Mouse (Mus musculus) kidney, postnatal 4 days (tissue): ENCODE results near the gene Pdzd8.
A peak's percentile ranks its signal among the peaks of the same experiment; 100 is the strongest.

Experiments used
- DNase-seq, 2 experiments: peaks; one replicate each; pipeline ENCODE4 v3.0.0; 2021; ENCODE audit warnings: mixed read lengths in 2 of 2

Pdzd8 gene

GRCm38 (mm10) chr19:59267417-59267963 lies 78.1 kb downstream of the Pdzd8 start:
- DNase-seq, result peak in 1 of 2 experiments; percentile 44

GRCm38 (mm10) chr19:59265907-59266306 lies 79.7 kb downstream of the Pdzd8 start:
- DNase-seq, result no peak

DNA sequence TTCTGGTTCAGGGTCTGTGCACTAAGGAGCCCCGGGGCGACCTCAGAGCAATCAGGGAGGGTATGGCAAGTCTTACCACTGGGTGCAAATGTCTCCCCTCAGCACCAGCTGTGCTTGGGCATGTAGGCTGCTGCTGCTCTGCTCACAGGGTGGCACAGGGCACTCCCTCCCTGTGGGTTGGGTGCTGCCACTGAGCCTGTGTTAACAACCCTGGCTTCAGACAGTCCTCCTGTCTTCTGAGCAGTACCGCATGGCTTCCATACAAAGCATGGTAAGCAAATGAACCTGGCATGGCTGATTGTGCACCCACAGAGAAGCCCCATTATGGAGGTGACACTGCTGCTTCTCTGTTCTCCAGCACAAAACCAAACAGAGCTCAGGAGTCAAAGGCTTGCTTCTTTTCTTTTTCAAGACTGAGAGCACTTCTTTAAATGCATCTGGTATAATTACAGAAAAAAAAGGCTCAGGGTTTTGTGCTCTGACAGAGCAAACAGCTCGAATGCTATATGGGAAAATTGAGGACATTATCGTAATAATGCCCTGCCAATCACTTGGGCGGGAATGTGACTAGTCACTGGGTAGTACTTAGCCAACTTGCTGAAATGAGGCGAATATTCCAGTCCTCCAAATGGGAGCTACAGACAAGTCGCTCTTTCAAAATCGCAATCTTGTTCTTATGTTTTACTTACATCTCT lies 80.6 kb downstream of the Pdzd8 start:
- no peak for DNase-seq

DNA sequence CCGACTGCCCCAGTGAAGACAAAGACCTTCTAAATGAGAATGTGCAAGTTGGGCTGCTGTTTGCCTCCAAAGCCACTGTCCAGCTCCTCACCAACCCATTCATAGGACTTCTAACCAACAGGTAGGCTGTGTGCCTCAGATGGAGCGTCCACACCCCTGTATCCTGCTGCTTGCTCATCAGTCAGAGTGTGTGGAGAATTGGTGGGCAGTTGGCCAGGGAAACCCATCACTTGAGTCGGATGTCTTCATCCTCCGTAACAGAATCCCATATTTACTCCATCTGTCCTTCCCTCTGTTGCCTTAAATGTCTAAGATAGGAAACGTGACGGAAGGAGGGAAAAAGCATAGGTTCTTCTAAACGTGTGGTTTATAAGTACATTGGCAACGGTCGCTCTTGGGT lies 82.4 kb downstream of the Pdzd8 start:
- no peak for DNase-seq

DNA sequence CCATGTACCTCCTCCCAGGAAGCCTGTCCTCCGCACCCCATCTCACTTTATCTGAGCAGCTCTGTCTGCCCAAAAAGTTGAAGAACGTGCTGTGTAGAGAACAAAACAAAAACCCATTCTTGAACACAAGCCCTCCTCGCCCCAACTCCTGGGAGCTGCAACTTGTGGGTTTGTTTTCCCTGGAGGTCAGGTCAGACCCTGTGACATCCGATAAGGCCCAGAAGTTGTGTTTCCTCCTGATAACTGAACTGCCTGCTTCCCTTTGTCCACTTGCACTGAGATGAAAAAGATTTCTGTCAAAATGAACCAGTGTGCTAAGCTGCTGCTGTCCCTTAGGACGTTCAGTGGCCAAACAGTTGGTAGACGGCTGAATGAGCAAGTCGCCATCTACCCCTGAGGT lies 84.0 kb downstream of the Pdzd8 start:
- no peak for DNase-seq

DNA sequence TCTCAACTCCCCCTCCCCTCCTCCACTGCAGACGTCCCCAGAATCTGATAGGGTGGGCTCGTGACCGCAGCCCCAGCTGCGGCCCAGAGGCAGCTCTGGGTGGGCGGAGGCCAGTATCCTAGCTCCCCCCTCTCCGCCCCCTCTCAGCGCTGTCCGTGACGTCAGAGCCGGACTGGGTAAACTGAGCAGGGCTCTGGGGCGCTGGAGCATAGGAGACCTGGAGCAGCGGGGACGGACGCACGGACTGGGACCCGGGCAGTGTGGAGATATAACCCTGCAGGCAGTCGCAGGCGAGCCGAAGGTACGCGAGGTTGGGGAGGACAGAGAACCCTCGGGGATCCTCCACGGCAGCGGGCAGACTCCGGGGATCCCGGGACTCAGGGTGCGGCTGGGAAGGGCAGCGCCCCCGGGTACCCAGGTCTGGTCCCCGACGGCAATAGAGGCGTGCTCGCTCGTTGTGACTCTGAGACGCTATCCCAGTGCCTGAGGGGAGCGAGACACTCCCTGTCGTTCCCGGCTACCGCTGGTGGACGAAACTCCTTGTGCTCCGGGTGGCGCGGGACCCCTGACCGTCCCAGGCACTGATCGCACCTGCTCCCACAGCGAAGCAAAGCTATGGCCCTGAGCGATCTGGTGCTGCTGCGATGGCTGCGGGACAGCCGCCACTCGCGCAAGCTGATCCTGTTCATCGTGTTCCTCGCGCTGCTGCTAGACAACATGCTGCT lies 84.7 kb downstream of the Pdzd8 start, which contains the start of gene Slc18a2:
TSS of gene Slc18a2 (plus strand) at position 179 of the 725 bp plus-strand sequence.
- peak; percentile 52 to 56 for DNase-seq

DNA sequence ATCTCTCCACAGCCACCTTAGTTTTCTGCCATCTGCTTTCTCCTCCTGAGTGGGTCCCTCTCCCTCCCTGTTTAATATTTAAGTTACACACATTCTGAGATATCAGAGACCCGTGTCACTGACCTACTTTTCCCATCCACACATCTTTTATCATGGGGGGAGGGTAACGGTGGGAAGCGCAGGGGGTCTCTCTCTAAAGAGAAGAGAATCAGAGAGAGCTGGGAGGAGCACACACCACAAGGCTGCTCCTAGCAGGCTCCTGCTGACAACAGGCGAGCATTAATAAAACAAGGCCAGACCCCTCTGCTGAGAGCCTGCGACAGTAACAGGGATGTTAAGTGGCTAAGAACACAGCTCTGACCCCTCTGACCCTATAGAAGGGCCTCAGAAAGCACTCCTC lies 85.9 kb downstream of the Pdzd8 start:
- DNase-seq, result no peak

- no peak for DNase-seq
Measured at GRCm38 (mm10) chr19:59252651-59253050, 92.9 kb downstream of the Pdzd8 start.

DNA sequence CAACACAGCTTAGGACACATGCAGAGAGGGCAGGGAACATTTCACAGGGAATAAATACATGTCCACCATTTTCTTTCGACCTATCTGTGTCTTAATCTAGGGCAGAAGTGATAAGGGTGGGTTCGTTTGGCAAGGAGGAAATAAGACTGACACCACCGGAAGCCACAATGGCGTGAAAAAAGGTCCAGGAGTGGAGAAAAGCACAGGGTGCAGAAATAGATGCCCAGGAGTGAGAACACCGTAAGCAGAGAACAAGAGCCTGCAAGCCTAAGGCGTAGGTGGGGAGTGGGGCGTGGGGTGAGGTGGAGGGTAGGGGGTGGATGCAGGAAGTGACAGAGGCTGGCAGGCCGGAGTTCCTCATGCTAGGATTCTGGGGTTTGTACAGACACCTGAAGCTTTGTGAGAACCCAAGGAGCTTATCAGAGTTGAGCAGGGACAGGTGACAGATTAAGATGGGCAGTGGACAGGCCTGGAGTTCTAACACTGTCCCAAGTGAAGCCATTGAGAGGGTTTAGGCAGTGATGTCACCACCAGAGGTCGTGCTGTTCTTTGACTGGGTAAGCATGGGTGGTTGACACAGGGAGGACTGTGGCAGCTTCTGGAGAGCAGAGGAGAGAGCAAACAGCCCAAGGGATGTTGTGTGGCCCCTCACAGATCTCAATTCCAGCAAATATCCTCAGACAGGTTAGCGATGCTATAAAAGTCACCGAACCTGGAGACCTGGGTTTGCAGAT lies 96.9 kb downstream of the Pdzd8 start:
- no peak for DNase-seq

DNA sequence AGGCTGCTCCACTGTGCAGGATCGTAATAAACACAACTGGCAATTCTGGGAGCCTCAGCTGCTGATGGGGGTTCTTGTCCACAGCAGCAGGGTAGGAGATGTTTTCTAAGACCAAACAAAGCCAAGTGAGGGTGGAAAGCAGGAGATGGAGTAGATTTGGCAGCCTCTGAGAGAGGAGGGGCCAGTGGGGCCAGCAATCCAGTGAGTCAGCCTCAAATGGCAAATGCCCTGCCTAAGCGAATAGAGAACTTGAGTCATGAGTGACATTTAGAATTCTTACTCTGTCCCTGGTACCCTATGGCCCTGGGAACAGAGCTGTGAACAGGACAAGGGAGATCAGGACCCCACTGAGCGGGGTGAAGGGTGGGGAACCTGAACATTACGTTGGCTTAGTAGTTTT lies 97.4 kb downstream of the Pdzd8 start:
- no peak for DNase-seq
